Mouse (Mus musculus) embryo, embryonic 9.5 days (tissue): ENCODE measurements at regions not wholly inside any gene's neighbourhood (a gene's known extent, or its start where the extent isn't known, plus 50 kb on each side); places are given as distances from the start of the nearest gene placed in this dataset.

Source experiments
- DNase-seq: peaks from one replicate; pipeline ENCODE4 v3.0.0-alpha.2; 2017; ENCODE audit errors: extremely low spot score

GRCm38 (mm10) chr12:38928786-38929351, 149.7 kb downstream of the Etv1 start:
- DNase-seq: peak; percentile 9

- DNase-seq: no peak
Observed at GRCm38 (mm10) chr12:38929644-38930043, 150.5 kb downstream of the Etv1 start.

GRCm38 (mm10) chr12:38931769-38932168, 152.6 kb downstream of the Etv1 start:
- no peak for DNase-seq

GRCm38 (mm10) chr12:38959605-38960004, 180.4 kb downstream of the Etv1 start:
- DNase-seq: no peak

- DNase-seq: no peak
Observed at GRCm38 (mm10) chr12:38962302-38962701, 183.1 kb downstream of the Etv1 start.

- no peak for DNase-seq
Observed at GRCm38 (mm10) chr12:38970347-38970746, 191.2 kb downstream of the Etv1 start.

GRCm38 (mm10) chr12:38972205-38972604, 193.0 kb downstream of the Etv1 start:
- DNase-seq: no peak

GRCm38 (mm10) chr12:38975508-38975907, 196.3 kb downstream of the Etv1 start:
- DNase-seq: no peak

- DNase-seq: no peak
Observed at GRCm38 (mm10) chr12:38982423-38982822, 203.2 kb downstream of the Etv1 start.

- no peak for DNase-seq
Observed at GRCm38 (mm10) chr12:38985909-38986308, 206.7 kb downstream of the Etv1 start.

- DNase-seq: no peak
Observed at GRCm38 (mm10) chr12:38986346-38986745, 207.2 kb downstream of the Etv1 start.

- no peak for DNase-seq
Observed at GRCm38 (mm10) chr12:38987277-38987676, 208.1 kb downstream of the Etv1 start.

- DNase-seq: no peak
Observed at GRCm38 (mm10) chr12:38987819-38988218, 208.6 kb downstream of the Etv1 start.

GRCm38 (mm10) chr12:39027179-39027578, 248.0 kb downstream of the Etv1 start:
- no peak for DNase-seq

GRCm38 (mm10) chr12:39027948-39028347, 248.8 kb downstream of the Etv1 start:
- DNase-seq: no peak

GRCm38 (mm10) chr12:39033982-39034381, 254.8 kb downstream of the Etv1 start:
- DNase-seq: no peak

- no peak for DNase-seq
Observed at GRCm38 (mm10) chr12:39036466-39037037, 257.4 kb downstream of the Etv1 start.

GRCm38 (mm10) chr12:39038077-39038476, 258.9 kb downstream of the Etv1 start:
- no peak for DNase-seq

- no peak for DNase-seq
Observed at GRCm38 (mm10) chr12:39038656-39039055, 259.5 kb downstream of the Etv1 start.

- DNase-seq: no peak
Observed at GRCm38 (mm10) chr12:39047126-39047525, 267.9 kb downstream of the Etv1 start.

- no peak for DNase-seq
Observed at GRCm38 (mm10) chr12:39048441-39048840, 269.3 kb downstream of the Etv1 start.

GRCm38 (mm10) chr12:39048958-39049357, 269.8 kb downstream of the Etv1 start:
- no peak for DNase-seq

GRCm38 (mm10) chr12:39070331-39071045, 291.3 kb downstream of the Etv1 start:
- no peak for DNase-seq
